Mouse (Mus musculus): Measurements from ENCODE around the gene Vps35. TPM values are rescaled to one million over a fixed set of nuclear protein-coding genes. Genes with fewer than 3 reads are reported as not detected.

Gene Vps35
- polyA plus RNA-seq, 1 experiment from 2014 or later: 182 TPM

DNA sequence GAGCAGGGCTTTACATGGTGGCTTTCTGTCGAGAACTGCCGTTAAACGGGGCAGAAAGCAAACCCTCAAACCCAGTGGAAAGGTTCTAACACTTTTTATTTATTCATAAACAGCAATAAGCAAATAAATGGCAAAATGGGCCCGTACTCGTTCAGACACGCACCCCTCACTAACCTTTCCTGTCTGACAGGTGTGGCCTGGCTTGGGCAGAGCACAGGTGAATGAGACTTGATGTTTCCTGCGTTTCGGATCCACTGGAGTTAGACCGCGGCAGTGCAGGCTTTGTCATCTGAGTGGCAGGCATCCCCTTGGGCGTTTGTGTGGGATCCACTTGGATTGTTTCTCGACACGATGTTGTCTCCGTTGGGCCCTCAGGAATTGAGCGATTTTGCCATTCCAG lies 22.4 kb upstream of the Vps35 start:
- H3K9me3 ChIP-seq (ENCODE audit: control insufficient read depth, low read length): peaks cover 6% of the 10 kb centered on the region; the same call in 1 of the 2 replicates
- H3K36me3 ChIP-seq (ENCODE audit: control insufficient read depth, insufficient read depth, low read length): no peaks in the 10 kb centered on the region
- no peak overlapping the region for H3K9ac ChIP-seq (replicated peaks; ENCODE audit: low read length)
- no peak overlapping the region for H3K4me3 ChIP-seq (replicated peaks; ENCODE audit: low read depth, low read length)
- no peak for ATAC-seq (ENCODE audit: low FRiP score, low TSS enrichment)
- H3K27ac ChIP-seq (replicated peaks; ENCODE audit: low read depth, low read length): no peak overlapping the region
- H3K4me2 ChIP-seq (ENCODE audit: low read length): no peak overlapping the region
- H3K27me3 ChIP-seq (ENCODE audit: control insufficient read depth, insufficient read depth, low read length): no peaks in the 10 kb centered on the region
- no peaks in the 10 kb centered on the region for H3K4me1 ChIP-seq (ENCODE audit: control insufficient read depth, insufficient read depth, low read length)
- no peak for DNase-seq
- 89% methylated on average over 15 of the region's 15 CpGs for WGBS

DNA sequence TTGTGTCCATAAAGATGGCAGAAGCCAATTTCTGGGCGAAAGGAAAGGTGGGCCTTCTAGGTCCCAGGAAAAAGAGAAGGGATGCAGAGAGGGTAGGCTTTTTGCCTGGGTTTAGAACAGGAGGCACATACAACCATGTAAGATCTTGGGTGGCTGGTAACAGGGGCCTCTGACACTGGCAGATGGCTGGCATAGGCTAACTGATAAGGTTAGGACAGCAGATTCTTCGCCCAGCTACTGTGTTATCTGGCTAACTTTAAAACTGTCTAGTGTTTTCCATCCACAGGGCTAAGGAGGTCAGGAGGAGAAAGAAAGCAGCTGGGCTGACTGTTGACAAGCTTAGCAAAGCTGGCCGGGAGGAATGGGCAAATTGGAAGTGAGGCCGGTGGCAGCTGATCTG lies 18.9 kb upstream of the Vps35 start:
- WGBS: 93% methylated on average over 4 of the region's 4 CpGs
- Histone ChIP-seq H3K9ac (replicated peaks; ENCODE audit: low read length) (no peak overlapping the region), H3K36me3 (ENCODE audit: control insufficient read depth, insufficient read depth, low read length) (no peaks in the 10 kb centered on the region), H3K27me3 (ENCODE audit: control insufficient read depth, insufficient read depth, low read length) (no peaks in the 10 kb centered on the region), H3K27ac (replicated peaks; ENCODE audit: low read depth, low read length) (no peak overlapping the region), H3K9me3 (ENCODE audit: control insufficient read depth, low read length) (peaks cover 6% of the 10 kb centered on the region; the same call in 1 of the 2 replicates), H3K4me3 (replicated peaks; ENCODE audit: low read depth, low read length) (no peak overlapping the region), H3K4me1 (ENCODE audit: control insufficient read depth, insufficient read depth, low read length) (no peaks in the 10 kb centered on the region), H3K4me2 (ENCODE audit: low read length) (no peak overlapping the region)
- no peak for DNase-seq
- ATAC-seq (ENCODE audit: low FRiP score, low TSS enrichment): no peak

DNA sequence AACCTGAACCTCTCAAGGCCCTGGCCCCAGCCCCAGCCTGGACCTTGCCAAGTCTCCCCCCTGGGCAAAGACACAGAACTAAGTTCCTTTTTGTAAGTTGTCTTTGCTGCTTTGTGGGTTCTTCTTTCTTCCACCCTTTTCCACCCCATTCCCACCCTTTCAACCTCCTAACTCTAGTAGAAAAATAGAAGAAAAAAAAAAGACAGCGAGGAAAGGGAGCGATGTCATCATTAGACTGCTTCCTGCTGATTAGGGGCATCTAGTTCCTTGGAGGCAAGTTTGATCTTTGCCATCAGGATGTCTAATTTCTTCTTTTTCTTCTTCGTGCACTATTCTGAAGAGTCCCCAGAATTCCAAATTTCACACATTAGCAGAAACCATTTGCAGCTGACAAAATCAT lies 13.4 kb upstream of the Vps35 start:
- no peak overlapping the region for H3K4me3 ChIP-seq (replicated peaks; ENCODE audit: low read depth, low read length)
- H3K4me2 ChIP-seq (ENCODE audit: low read length): no peak overlapping the region
- DNase-seq: no peak
- no peaks in the 10 kb centered on the region for H3K27me3 ChIP-seq (ENCODE audit: control insufficient read depth, insufficient read depth, low read length)
- H3K4me1 ChIP-seq (ENCODE audit: control insufficient read depth, insufficient read depth, low read length): no peaks in the 10 kb centered on the region
- WGBS: 86% methylated on average over 3 of the region's 3 CpGs
- peaks cover under 1% of the 10 kb centered on the region; the same call in 1 of the 2 replicates for H3K9me3 ChIP-seq (ENCODE audit: control insufficient read depth, low read length)
- ATAC-seq (ENCODE audit: low FRiP score, low TSS enrichment): no peak
- H3K36me3 ChIP-seq (ENCODE audit: control insufficient read depth, insufficient read depth, low read length): peaks cover 12% of the 10 kb centered on the region
- H3K9ac ChIP-seq (replicated peaks; ENCODE audit: low read length): no peak overlapping the region
- no peak overlapping the region for H3K27ac ChIP-seq (replicated peaks; ENCODE audit: low read depth, low read length)

DNA sequence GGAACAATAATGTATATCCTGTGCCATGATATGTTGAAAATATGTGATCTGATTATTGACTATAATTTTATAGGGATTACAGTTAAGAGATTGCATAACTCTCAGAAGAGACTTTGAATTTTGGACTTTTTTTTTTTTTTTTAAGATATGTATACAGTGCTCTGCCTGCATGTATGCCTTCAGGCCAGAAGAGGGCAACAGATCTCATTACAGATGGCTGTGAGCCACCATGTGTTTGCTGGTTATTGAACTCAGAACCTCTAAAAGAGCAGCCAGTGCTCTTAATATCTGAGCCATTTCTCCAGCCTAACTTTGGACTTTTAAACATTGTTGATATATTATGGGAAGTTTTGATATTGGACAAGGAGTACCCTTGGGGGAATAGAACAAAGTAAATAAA lies 12.1 kb upstream of the Vps35 start:
- Histone ChIP-seq H3K36me3 (ENCODE audit: control insufficient read depth, insufficient read depth, low read length) (peaks cover 24% of the 10 kb centered on the region), H3K9me3 (ENCODE audit: control insufficient read depth, low read length) (no peaks in the 10 kb centered on the region), H3K27ac (replicated peaks; ENCODE audit: low read depth, low read length) (no peak overlapping the region), H3K4me1 (ENCODE audit: control insufficient read depth, insufficient read depth, low read length) (no peaks in the 10 kb centered on the region), H3K4me2 (ENCODE audit: low read length) (no peak overlapping the region), H3K9ac (replicated peaks; ENCODE audit: low read length) (no peak overlapping the region), H3K4me3 (replicated peaks; ENCODE audit: low read depth, low read length) (no peak overlapping the region), H3K27me3 (ENCODE audit: control insufficient read depth, insufficient read depth, low read length) (no peaks in the 10 kb centered on the region)
- DNase-seq: peak; percentile 59
- ATAC-seq (ENCODE audit: low FRiP score, low TSS enrichment): no peak

DNA sequence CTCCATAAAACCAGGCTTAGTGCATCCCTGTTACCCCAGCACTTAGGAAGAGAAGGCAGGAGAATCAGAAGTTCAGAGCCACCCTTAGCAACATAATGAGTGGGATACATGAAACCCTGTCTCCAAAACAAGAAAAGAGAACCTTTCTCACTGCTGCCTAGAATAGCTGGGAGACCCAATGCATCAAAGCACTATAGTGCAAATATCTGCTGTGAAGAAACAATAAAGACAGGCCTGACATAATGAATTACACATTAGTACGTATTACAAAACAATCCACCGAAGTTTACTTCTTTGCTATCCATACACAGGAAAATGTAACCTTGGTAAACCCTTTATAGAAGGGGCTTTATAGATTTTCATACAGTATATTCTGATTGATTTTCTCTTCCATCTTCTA lies 9.0 kb upstream of the Vps35 start:
- no peak overlapping the region for H3K4me3 ChIP-seq (replicated peaks; ENCODE audit: low read depth, low read length)
- no peak overlapping the region for H3K4me2 ChIP-seq (ENCODE audit: low read length)
- ATAC-seq (ENCODE audit: low FRiP score, low TSS enrichment): no peak
- no peak overlapping the region for H3K27ac ChIP-seq (replicated peaks; ENCODE audit: low read depth, low read length)
- H3K27me3 ChIP-seq (ENCODE audit: control insufficient read depth, insufficient read depth, low read length): no peaks in the 10 kb centered on the region
- no peaks in the 10 kb centered on the region for H3K4me1 ChIP-seq (ENCODE audit: control insufficient read depth, insufficient read depth, low read length)
- no peak overlapping the region for H3K9ac ChIP-seq (replicated peaks; ENCODE audit: low read length)
- peaks cover 50% of the 10 kb centered on the region for H3K36me3 ChIP-seq (ENCODE audit: control insufficient read depth, insufficient read depth, low read length)
- H3K9me3 ChIP-seq (ENCODE audit: control insufficient read depth, low read length): no peaks in the 10 kb centered on the region
- DNase-seq: no peak
- 99% methylated on average over 2 of the region's 2 CpGs for WGBS

DNA sequence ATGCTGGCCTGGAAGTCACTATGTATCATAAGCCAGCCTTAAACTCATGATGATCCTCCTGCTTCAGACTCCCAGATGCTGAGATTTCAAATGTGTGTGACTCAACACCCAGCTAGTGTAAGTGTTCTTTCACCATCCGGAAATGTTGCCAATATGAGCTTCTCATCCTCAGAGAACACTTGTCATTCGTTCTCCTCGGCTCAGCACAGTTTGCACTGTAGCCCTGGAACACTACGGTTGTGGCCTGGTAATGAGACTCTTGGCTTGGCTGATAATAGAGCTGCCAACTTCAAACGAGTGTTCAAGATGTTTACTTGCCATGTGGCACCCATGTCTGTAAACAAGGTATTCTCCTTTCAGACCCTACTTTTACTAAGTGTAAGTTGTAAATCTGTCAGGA lies 3.9 kb upstream of the Vps35 start:
- H3K36me3 ChIP-seq (ENCODE audit: control insufficient read depth, insufficient read depth, low read length): peaks cover 51% of the 10 kb centered on the region
- 93% methylated on average over 5 of the region's 5 CpGs for WGBS

DNA sequence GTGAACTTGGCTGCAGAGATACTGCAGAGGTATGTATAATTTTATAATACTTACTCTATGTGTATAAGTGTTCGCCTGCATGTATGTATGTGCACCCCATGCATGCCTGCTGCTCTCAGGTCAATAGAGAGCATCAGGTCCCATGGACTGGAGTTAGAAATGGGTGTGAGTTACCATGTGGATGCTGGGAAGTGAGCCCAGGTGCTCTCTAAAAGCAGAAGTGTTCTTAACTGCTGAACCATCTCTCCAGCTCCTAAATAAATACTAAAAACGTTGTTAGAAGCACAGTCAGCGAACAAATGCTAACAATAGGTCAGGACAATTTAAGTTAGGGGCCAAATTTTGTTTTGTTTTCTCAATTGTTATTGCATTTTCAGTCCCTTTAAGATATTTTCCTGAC lies 3.3 kb upstream of the Vps35 start:
- no peak overlapping the region for H3K4me3 ChIP-seq (replicated peaks; ENCODE audit: low read depth, low read length)
- no peak overlapping the region for H3K27ac ChIP-seq (replicated peaks; ENCODE audit: low read depth, low read length)
- no peaks in the 10 kb centered on the region for H3K9me3 ChIP-seq (ENCODE audit: control insufficient read depth, low read length)
- peaks cover 16% of the 10 kb centered on the region for H3K4me1 ChIP-seq (ENCODE audit: control insufficient read depth, insufficient read depth, low read length)
- no peak for DNase-seq
- ATAC-seq (ENCODE audit: low FRiP score, low TSS enrichment): no peak
- peaks cover 45% of the 10 kb centered on the region for H3K36me3 ChIP-seq (ENCODE audit: control insufficient read depth, insufficient read depth, low read length)
- no peak overlapping the region for H3K4me2 ChIP-seq (ENCODE audit: low read length)
- no peaks in the 10 kb centered on the region for H3K27me3 ChIP-seq (ENCODE audit: control insufficient read depth, insufficient read depth, low read length)
- WGBS: 93% methylated on average over 3 of the region's 3 CpGs
- no peak overlapping the region for H3K9ac ChIP-seq (replicated peaks; ENCODE audit: low read length)

More for the DNA sequence above, 3.9 kb upstream of the Vps35 start:
- H3K9ac ChIP-seq (replicated peaks; ENCODE audit: low read length): no peak overlapping the region
- H3K4me2 ChIP-seq (ENCODE audit: low read length): no peak overlapping the region
- ATAC-seq (ENCODE audit: low FRiP score, low TSS enrichment) (no peak), DNase-seq (no peak)
- H3K4me1 ChIP-seq (ENCODE audit: control insufficient read depth, insufficient read depth, low read length): peaks cover 11% of the 10 kb centered on the region
- no peaks in the 10 kb centered on the region for H3K9me3 ChIP-seq (ENCODE audit: control insufficient read depth, low read length)
- H3K4me3 ChIP-seq (replicated peaks; ENCODE audit: low read depth, low read length): no peak overlapping the region
- no peaks in the 10 kb centered on the region for H3K27me3 ChIP-seq (ENCODE audit: control insufficient read depth, insufficient read depth, low read length)
- no peak overlapping the region for H3K27ac ChIP-seq (replicated peaks; ENCODE audit: low read depth, low read length)

DNA sequence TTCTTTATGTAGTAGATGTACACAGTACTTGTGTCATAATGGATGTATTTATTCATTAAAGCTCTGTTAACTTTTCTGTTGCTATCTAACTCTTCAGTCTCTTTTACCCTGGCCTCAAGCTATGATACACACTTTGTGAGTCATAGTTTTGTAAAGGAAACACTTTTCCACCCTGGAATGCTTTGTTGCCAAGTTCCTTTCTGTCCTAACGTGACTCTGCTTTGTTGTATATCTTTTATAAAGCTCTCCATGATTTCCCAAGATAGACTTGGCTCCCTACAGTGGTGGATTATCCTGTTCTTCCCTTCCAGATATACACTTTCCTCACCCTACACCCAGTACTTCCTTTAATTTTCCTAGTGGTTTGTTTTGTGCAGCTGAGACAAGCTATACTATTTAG lies 2.3 kb upstream of the Vps35 start:
- H3K9ac ChIP-seq (replicated peaks; ENCODE audit: low read length): no peak overlapping the region
- ATAC-seq (ENCODE audit: low FRiP score, low TSS enrichment): no peak
- H3K9me3 ChIP-seq (ENCODE audit: control insufficient read depth, low read length): no peaks in the 10 kb centered on the region
- peaks cover 26% of the 10 kb centered on the region for H3K4me1 ChIP-seq (ENCODE audit: control insufficient read depth, insufficient read depth, low read length)
- no peak for DNase-seq
- no peak overlapping the region for H3K4me2 ChIP-seq (ENCODE audit: low read length)
- no peaks in the 10 kb centered on the region for H3K27me3 ChIP-seq (ENCODE audit: control insufficient read depth, insufficient read depth, low read length)
- no peak overlapping the region for H3K4me3 ChIP-seq (replicated peaks; ENCODE audit: low read depth, low read length)
- H3K27ac ChIP-seq (replicated peaks; ENCODE audit: low read depth, low read length): no peak overlapping the region
- WGBS: 55% methylated on average over 1 of the region's 1 CpGs
- peaks cover 36% of the 10 kb centered on the region for H3K36me3 ChIP-seq (ENCODE audit: control insufficient read depth, insufficient read depth, low read length)

DNA sequence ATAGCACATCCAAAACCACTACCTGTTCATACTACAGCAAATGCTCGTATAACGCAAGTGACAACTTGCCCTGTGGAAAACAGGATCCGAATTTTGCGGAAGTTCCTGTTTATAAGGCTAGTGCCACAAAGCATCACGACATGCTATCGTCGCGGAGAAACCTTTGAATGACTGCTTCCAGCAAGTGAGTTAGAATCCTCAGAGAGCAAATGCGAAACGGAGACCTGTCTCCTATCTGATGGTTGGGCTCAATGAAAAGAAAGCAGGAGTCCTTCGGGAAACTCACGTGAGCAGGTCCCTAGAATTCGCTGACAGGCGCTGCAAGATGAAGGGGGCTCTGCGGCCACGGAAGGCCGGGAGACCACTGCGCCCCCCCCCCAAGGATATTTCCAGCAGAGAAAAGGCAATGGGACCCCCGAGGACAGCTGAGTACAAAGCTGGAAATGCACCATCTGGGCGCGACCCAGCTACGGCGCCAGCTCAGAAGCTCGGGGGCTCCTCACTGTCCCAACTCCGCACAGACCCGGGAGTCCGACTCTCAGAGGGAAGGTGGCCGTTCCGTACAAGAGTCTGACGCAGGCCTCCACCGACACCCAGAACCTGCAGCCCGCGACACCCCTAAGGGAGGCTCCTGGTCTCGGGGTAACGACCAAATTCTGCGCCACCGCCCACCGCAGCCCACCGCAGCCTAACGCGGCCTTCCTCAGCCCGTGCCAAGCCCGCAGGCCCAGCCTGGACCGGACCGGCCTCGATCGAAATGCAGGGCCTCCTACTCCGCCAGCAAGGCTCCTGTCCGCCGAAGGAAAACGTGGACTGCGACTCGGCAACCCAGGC lies 785 bp downstream of the Vps35 start:
- ATAC-seq (ENCODE audit: low FRiP score, low TSS enrichment) (peak; percentile 29), DNase-seq (peak; percentile 39)
- Histone ChIP-seq H3K36me3 (ENCODE audit: control insufficient read depth, insufficient read depth, low read length) (peaks cover 15% of the 10 kb centered on the region), H3K4me2 (ENCODE audit: low read length) (peak overlapping the region; percentile 60), H3K27ac (replicated peaks; ENCODE audit: low read depth, low read length) (peak overlapping the region; percentile 95), H3K4me3 (replicated peaks; ENCODE audit: low read depth, low read length) (peak overlapping the region; percentile 93), H3K4me1 (ENCODE audit: control insufficient read depth, insufficient read depth, low read length) (peaks cover 27% of the 10 kb centered on the region), H3K9me3 (ENCODE audit: control insufficient read depth, low read length) (no peaks in the 10 kb centered on the region), H3K9ac (replicated peaks; ENCODE audit: low read length) (peak overlapping the region; percentile 87), H3K27me3 (ENCODE audit: control insufficient read depth, insufficient read depth, low read length) (no peaks in the 10 kb centered on the region)
- under 1% methylated on average over 53 of the region's 53 CpGs for WGBS

All from midbrain, embryonic 14.5 days (tissue).